Mouse (Mus musculus): ENCODE measurements around the gene Cdk5.

The Cdk5 gene

GRCm38 (mm10) chr5:24433993-24434392 is 10.7 kb upstream of the Cdk5 start:
- intact Hi-C loops (cut with DNase I) = no loop called here

GRCm38 (mm10) chr5:24428596-24428995 is 5.3 kb upstream of the Cdk5 start:
- intact Hi-C loops (cut with DNase I) = no loop called here

GRCm38 (mm10) chr5:24427981-24428402 is 4.7 kb upstream of the Cdk5 start:
- intact Hi-C loops (cut with DNase I) = no loop called here

GRCm38 (mm10) chr5:24427285-24427633 is 3.9 kb upstream of the Cdk5 start:
- intact Hi-C loops (cut with DNase I) = no loop called here

GRCm38 (mm10) chr5:24426556-24427284 is 3.4 kb upstream of the Cdk5 start:
- intact Hi-C loops (cut with DNase I) = no loop called here

- intact Hi-C loops (cut with DNase I) = no loop called here
Observed at GRCm38 (mm10) chr5:24426037-24426432, 2.7 kb upstream of the Cdk5 start.

- intact Hi-C loops (cut with DNase I) = no loop called here
Observed at GRCm38 (mm10) chr5:24425421-24426036, 2.2 kb upstream of the Cdk5 start.

GRCm38 (mm10) chr5:24424861-24425411 is 1.6 kb upstream of the Cdk5 start:
- intact Hi-C loops (cut with DNase I) = no loop called here

- intact Hi-C loops (cut with DNase I) = no loop called here
Observed at GRCm38 (mm10) chr5:24424004-24424781, 863 bp upstream of the Cdk5 start.

GRCm38 (mm10) chr5:24420381-24420780 is 2.9 kb downstream of the Cdk5 start:
- intact Hi-C loops (cut with DNase I) = no loop called here

GRCm38 (mm10) chr5:24417587-24417986 is 5.7 kb downstream of the Cdk5 start:
- intact Hi-C loops (cut with DNase I) = no loop called here

GRCm38 (mm10) chr5:24416222-24416736 is 7.1 kb downstream of the Cdk5 start:
- intact Hi-C loops (cut with DNase I) = no loop called here

GRCm38 (mm10) chr5:24413938-24414337 is 9.4 kb downstream of the Cdk5 start:
- intact Hi-C loops (cut with DNase I) = no loop called here

- intact Hi-C loops (cut with DNase I) = no loop called here
Observed at GRCm38 (mm10) chr5:24413042-24413693, 10.2 kb downstream of the Cdk5 start, which contains the start of gene Asic3. TSS of gene Asic3 (plus strand) at chr5:24413392.

- intact Hi-C loops (cut with DNase I) = no loop called here
Observed at GRCm38 (mm10) chr5:24412063-24412462, 11.3 kb downstream of the Cdk5 start.

GRCm38 (mm10) chr5:24409466-24409865 is 13.9 kb downstream of the Cdk5 start:
- intact Hi-C loops (cut with DNase I) = no loop called here

GRCm38 (mm10) chr5:24408651-24409050 is 14.7 kb downstream of the Cdk5 start:
- intact Hi-C loops (cut with DNase I) = no loop called here

GRCm38 (mm10) chr5:24405389-24405876 is 17.9 kb downstream of the Cdk5 start:
- intact Hi-C loops (cut with DNase I) = no loop called here

GRCm38 (mm10) chr5:24404594-24405360 is 18.6 kb downstream of the Cdk5 start:
- intact Hi-C loops (cut with DNase I) = no loop called here

- intact Hi-C loops (cut with DNase I) = no loop called here
Observed at GRCm38 (mm10) chr5:24401969-24402368, 21.4 kb downstream of the Cdk5 start.

Measured in adrenal gland (tissue).